Mouse (Mus musculus): ENCODE measurements around the gene Lrrc8c. TPM values are rescaled to one million over a fixed set of nuclear protein-coding genes. Genes with fewer than 3 reads are reported as not detected.

Gene Lrrc8c
- polyA plus RNA-seq (2016; fragmentation: Nextera tagmentation; extraction: Ambion mirVana), result 26.0 and 26.7 TPM in 2 replicates

DNA sequence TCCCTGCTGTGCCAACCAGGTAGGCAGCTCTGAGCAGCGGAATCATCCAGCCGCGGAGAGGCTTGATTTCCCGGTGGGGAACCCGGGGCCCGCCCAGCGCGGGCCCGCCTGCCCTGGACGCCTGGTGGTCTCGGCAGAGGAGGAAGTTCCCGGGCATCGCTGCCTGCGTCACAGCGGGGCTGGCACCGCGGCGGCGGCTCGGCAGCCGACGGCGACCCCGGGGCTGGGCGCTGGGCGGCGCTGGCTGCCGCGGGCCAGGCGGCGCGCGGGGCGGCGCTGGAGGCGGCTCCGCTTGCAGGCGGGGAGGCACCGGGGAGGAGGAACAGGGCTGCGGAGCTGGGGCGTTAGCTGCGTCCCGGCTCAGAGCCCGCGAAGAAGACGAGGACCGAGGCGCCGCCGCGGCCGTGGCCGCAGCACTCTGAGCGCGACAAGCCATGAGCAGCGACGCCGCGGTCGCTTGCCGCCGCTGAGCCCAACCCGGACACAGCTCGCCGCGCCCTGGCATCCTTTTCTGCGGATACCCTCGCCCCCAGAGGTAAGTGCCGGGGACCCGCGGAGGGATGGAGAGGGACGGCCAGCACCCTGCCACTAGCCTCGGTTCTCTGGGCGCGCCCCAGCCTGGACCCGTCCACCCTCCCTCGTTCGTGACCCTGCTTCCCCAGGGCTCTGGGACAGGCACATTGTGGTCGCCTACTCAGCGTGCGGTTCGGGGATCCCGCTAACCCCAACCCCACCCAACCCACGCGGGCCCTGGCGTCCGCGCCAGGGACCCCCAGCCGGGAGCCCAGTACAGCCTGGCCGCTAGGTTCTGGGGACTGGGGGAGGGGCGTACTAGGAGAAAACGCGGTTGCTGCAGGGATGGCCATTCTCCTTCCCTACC is at the start of gene Lrrc8c:
Gene Lrrc8c, plus strand, starts transcription at position 293 of the 880 bp plus-strand sequence.
- peak; percentile 91 for DNase-seq (ENCODE audit: low spot score)
- H3K9me3 ChIP-seq, result no peaks in the 10 kb centered on the region
- WGBS, result under 1% methylated on average over 79 of the region's 93 CpGs

DNA sequence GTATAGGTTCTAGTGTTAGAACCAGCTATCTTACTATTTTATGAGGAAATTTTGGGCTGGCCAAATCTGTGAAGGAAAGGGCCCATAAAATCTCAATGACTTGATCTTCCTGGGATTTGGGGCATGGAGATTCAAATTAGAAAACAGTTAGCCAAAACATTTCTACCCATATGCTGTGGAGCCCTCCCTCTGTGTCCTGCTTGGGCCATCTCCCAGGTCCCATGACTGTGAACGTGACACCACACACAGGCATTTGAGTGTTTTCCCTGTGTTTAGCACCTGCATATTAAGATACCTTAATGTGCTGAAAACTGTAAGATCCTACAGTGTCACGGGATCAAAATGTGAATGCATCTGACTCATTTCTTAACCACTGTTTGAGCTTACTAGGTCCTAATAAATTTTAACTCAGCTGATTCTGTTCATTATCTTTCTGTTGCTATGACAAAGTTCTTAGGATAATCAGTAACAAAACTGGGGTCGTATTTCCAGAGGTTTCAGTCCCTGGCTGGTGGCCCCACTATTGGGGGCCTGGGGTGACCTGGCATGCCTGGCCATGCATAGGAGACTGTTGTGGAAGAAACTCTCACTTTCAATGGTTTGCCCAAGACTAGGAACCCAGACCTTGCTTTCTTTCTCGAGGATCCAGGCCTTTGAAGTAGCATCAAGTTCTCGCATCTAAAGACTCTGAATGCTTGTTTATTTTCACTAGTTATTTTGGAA is 46.0 kb upstream of the Lrrc8c start:
- Histone ChIP-seq H3K27ac (no peak overlapping the region), H3K9me3 (no peaks in the 10 kb centered on the region), H3K36me3 (no peaks in the 10 kb centered on the region), H3K27me3 (ENCODE audit: insufficient read depth, poor library complexity, severe bottlenecking) (no peaks in the 10 kb centered on the region), H3K4me3 (no peak overlapping the region), H3K4me1 (no peaks in the 10 kb centered on the region)
- WGBS, result 66% methylated on average over 5 of the region's 5 CpGs
- peak; percentile 61 for DNase-seq (ENCODE audit: low spot score)

More for the DNA sequence above, at the start of gene Lrrc8c:
- H3K4me1 ChIP-seq, result peaks cover 62% of the 10 kb centered on the region
- peaks cover 7% of the 10 kb centered on the region; the same call in 1 of the 2 replicates for H3K36me3 ChIP-seq
- no peaks in the 10 kb centered on the region for H3K27me3 ChIP-seq (ENCODE audit: insufficient read depth, poor library complexity, severe bottlenecking)
- H3K4me3 ChIP-seq, result peak within 1 kb of the TSS; percentile 93
- peak within 1 kb of the TSS; percentile 98 for H3K27ac ChIP-seq

DNA sequence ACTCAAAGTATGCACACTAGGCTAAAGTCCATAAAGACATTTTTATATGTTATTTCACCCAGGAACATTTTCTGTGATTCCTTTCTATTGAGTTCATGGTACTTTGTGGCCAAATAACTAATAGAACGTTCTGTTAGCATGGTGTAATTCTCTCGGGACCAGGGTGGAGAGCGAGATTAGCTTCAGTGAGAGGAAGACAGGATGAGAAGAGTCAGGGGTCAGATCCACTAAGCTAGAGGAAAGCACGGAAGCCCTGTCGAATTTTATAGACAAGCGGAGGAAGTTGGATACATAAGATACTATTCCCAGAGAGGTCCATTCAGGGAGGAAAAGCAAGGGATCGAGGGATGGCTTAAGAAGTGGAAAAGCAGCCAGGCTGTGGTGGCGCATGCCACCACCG is 41.7 kb upstream of the Lrrc8c start:
- Histone ChIP-seq H3K27me3 (ENCODE audit: insufficient read depth, poor library complexity, severe bottlenecking) (no peaks in the 10 kb centered on the region), H3K4me1 (no peaks in the 10 kb centered on the region), H3K9me3 (no peaks in the 10 kb centered on the region), H3K4me3 (no peak overlapping the region), H3K36me3 (peaks cover 25% of the 10 kb centered on the region), H3K27ac (no peak overlapping the region)
- WGBS, result 84% methylated on average over 9 of the region's 9 CpGs
- DNase-seq (ENCODE audit: low spot score), result peak; percentile 62

DNA sequence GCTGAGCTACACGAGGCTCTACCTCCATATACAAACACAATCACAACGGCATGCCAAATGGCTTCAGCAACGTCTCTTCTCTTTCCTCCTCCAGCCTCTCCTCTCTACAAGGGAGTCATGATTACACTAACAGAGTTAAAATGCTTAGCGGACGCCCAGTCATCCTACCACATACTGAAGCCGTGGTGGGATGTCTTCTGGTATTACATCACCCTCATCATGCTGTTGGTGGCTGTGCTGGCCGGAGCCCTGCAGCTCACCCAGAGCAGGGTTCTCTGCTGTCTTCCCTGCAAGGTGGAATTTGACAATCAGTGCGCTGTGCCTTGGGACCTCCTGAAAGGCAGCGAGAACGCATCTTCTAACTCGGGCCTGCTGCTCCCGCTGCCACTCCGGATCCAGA is 39.5 kb upstream of the Lrrc8c start:
- Histone ChIP-seq H3K4me3 (no peak overlapping the region), H3K27ac (no peak overlapping the region), H3K9me3 (no peaks in the 10 kb centered on the region), H3K27me3 (ENCODE audit: insufficient read depth, poor library complexity, severe bottlenecking) (no peaks in the 10 kb centered on the region), H3K4me1 (no peaks in the 10 kb centered on the region), H3K36me3 (peaks cover 25% of the 10 kb centered on the region)
- WGBS, result 90% methylated on average over 13 of the region's 13 CpGs
- no peak for DNase-seq (ENCODE audit: low spot score)

DNA sequence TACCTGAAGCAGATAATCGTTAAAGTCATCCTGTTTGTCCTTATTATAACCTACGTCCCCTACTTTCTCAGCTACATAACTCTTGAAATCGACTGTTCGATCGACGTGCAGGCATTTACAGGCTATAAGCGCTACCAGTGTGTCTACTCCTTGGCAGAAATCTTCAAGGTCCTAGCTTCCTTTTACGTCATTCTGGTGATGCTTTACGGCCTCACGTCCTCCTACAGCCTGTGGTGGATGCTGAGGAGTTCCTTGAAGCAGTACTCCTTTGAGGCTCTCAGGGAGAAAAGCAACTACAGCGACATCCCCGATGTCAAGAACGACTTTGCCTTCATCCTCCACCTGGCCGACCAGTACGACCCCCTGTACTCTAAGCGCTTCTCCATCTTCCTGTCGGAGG is 38.6 kb upstream of the Lrrc8c start:
- no peak overlapping the region for H3K4me3 ChIP-seq
- no peaks in the 10 kb centered on the region for H3K4me1 ChIP-seq
- no peak overlapping the region for H3K27ac ChIP-seq
- WGBS, result 96% methylated on average over 17 of the region's 17 CpGs
- H3K27me3 ChIP-seq (ENCODE audit: insufficient read depth, poor library complexity, severe bottlenecking), result no peaks in the 10 kb centered on the region
- DNase-seq (ENCODE audit: low spot score), result no peak
- no peaks in the 10 kb centered on the region for H3K9me3 ChIP-seq
- peaks cover 25% of the 10 kb centered on the region for H3K36me3 ChIP-seq

DNA sequence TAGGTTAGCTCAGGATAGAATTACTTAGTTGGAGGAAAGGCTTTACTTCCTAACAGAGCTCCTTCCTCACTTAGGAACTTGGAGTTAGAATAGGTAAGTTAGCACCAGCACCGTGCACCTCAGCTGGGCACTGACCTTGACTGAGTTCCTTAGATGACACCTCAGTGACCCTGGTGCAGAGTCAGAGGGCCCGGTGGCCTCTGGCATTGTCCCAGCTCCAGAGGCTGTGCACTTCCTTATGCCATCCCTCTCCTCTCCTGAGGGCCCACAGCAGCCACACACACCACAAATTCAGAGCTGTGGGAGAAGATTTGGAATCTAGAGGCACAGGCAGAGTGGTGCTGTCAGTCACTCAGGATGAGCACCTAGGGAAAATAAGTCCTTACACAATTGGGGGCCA is 35.6 kb upstream of the Lrrc8c start:
- WGBS, result 75% methylated on average over 2 of the region's 2 CpGs
- no peaks in the 10 kb centered on the region for H3K9me3 ChIP-seq
- H3K4me3 ChIP-seq, result no peak overlapping the region
- no peak for DNase-seq (ENCODE audit: low spot score)
- no peak overlapping the region for H3K27ac ChIP-seq
- H3K36me3 ChIP-seq, result peaks cover 29% of the 10 kb centered on the region
- no peaks in the 10 kb centered on the region for H3K27me3 ChIP-seq (ENCODE audit: insufficient read depth, poor library complexity, severe bottlenecking)
- no peaks in the 10 kb centered on the region for H3K4me1 ChIP-seq

DNA sequence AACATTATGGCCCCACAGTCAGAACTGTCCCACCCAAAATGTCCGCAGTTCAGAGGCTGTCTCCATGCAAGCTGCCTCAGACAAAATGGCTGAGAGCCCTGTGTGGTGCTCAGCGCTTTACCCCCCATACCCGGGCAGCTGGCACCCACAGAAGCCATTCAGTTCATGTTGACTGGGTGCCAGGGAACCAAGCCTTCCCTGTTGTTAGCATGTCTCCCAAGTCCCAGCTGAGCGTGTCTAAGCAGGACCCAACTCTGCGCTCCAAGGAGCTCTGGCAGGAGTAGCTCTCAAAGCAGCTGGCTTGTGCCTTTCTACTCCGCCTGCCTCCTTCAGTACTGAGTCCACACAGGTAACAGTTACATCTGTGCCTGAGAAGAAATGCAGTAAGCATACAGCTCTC is 34.9 kb upstream of the Lrrc8c start:
- Histone ChIP-seq H3K4me3 (no peak overlapping the region), H3K4me1 (no peaks in the 10 kb centered on the region), H3K9me3 (no peaks in the 10 kb centered on the region), H3K36me3 (peaks cover 29% of the 10 kb centered on the region), H3K27me3 (ENCODE audit: insufficient read depth, poor library complexity, severe bottlenecking) (no peaks in the 10 kb centered on the region), H3K27ac (no peak overlapping the region)
- 86% methylated on average over 6 of the region's 6 CpGs for WGBS
- no peak for DNase-seq (ENCODE audit: low spot score)

DNA sequence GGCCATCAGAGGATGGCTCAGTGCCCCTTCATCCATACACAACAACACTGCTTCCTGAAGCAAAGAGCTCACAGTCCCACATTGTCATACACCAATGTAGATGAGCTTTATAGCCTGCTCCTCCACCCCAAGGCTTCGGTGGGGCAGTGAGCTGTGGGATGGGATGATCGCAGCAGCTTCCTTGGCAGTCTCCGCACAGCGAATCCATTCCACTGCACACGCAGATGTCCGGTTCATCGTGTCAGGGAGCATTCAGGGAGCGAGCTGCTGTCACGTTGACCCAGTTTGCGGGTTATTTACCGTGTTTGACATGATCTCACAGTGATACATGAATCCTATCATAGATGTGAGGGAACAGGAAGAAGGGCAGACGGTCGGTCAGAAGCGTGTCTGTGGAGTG is 34.3 kb upstream of the Lrrc8c start:
- H3K36me3 ChIP-seq, result peaks cover 25% of the 10 kb centered on the region
- DNase-seq (ENCODE audit: low spot score), result no peak
- WGBS, result 94% methylated on average over 14 of the region's 14 CpGs
- H3K27me3 ChIP-seq (ENCODE audit: insufficient read depth, poor library complexity, severe bottlenecking), result no peaks in the 10 kb centered on the region
- H3K9me3 ChIP-seq, result no peaks in the 10 kb centered on the region
- H3K27ac ChIP-seq, result no peak overlapping the region
- no peak overlapping the region for H3K4me3 ChIP-seq
- no peaks in the 10 kb centered on the region for H3K4me1 ChIP-seq

DNA sequence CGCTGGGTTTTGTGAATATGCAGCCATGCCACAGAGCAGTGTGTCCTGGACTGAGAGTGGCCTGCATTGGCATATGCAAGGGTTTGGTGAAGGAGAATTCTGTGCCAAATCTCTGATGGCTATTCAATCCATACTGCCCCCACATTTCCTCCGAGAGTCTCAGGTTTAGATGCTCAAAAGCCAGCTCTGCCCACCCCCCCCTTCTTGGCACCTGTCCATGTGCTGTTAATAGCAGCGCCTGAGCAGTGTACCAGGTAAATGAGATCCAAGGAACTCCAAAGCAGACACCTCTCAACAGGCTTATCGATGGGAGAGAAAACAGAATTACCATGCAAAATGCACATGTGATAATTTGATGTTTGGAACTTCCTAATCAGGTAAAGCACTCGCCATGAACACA is 29.0 kb upstream of the Lrrc8c start:
- Histone ChIP-seq H3K27ac (no peak overlapping the region), H3K27me3 (ENCODE audit: insufficient read depth, poor library complexity, severe bottlenecking) (peaks cover 3% of the 10 kb centered on the region; the same call in 1 of the 2 replicates), H3K4me1 (peaks cover 4% of the 10 kb centered on the region; the same call in 1 of the 2 replicates), H3K36me3 (peaks cover 4% of the 10 kb centered on the region; the same call in 1 of the 2 replicates), H3K4me3 (no peak overlapping the region), H3K9me3 (no peaks in the 10 kb centered on the region)
- DNase-seq (ENCODE audit: low spot score), result no peak
- WGBS, result 90% methylated on average over 5 of the region's 5 CpGs

DNA sequence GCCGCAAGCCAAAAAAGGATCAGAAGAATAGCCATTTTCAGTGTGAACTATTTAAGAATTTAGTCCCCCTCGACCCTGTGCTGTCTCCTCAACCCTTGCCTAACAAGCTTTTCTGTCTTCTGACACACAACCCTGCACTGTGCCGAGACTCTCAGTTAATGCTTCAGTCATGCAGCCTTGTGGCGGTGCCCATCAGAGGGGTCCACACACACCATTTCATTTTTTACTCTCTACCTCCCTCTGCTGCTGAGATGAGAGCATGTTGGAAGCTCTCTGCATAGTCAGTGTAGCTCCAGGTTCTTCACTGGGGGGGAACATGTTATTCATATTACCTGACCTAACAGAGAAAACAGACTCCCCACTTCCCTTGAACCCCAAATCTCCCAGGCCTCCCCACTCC is 27.8 kb upstream of the Lrrc8c start:
- 58% methylated on average over 4 of the region's 4 CpGs for WGBS
- peaks cover 3% of the 10 kb centered on the region; the same call in 1 of the 2 replicates for H3K27me3 ChIP-seq (ENCODE audit: insufficient read depth, poor library complexity, severe bottlenecking)

DNA sequence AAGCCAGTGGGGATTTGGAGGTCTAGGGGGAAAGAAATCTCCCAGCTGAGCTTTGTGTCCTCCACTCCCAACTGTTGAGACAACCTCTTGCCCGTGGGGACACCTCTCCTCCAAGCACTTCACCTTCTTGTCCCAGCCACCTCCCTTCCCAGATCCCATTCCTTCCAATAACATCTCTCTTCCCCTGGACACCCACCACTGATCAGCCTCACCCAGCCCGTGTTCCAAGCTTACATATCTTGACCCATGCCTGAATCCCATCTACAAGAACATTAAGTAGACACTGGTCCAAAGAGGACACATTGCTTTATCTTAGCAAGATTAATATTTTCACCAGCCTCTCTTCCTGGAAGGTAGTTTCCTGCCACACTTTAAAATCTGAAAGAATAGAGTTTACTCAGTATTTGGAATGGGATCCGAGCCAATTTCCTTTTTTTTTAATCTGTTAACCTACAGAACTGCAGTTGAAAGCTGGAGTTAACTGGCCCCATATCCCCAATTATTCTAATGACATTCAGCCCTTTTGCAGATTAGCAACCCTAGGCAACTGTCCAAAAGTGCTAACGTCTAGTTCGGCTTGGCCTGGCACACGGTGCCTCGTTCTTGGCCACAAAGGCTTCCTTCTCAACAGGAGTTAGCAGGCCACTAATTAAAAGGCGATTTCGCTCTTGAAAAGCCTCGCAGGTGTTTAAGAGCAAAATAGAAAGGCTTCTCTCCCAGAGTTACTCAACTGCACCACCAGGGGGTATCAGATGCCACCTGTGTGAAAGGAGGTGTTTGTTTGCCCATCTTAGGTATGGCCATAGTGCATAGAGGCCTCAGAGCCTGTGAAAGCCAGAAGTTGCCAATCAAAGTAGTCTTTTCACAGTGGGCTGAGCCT is 26.6 kb upstream of the Lrrc8c start:
- Histone ChIP-seq H3K4me1 (peaks cover 8% of the 10 kb centered on the region; the same call in 1 of the 2 replicates), H3K36me3 (no peaks in the 10 kb centered on the region), H3K27me3 (ENCODE audit: insufficient read depth, poor library complexity, severe bottlenecking) (peaks cover 3% of the 10 kb centered on the region; the same call in 1 of the 2 replicates), H3K4me3 (no peak overlapping the region), H3K27ac (no peak overlapping the region), H3K9me3 (no peaks in the 10 kb centered on the region)
- no peak for DNase-seq (ENCODE audit: low spot score)
- WGBS, result 47% methylated on average over 10 of the region's 10 CpGs

More for the DNA sequence above, 27.8 kb upstream of the Lrrc8c start:
- DNase-seq (ENCODE audit: low spot score), result no peak
- Histone ChIP-seq H3K27ac (no peak overlapping the region), H3K4me1 (peaks cover 4% of the 10 kb centered on the region; the same call in 1 of the 2 replicates), H3K36me3 (no peaks in the 10 kb centered on the region), H3K4me3 (no peak overlapping the region), H3K9me3 (no peaks in the 10 kb centered on the region)

DNA sequence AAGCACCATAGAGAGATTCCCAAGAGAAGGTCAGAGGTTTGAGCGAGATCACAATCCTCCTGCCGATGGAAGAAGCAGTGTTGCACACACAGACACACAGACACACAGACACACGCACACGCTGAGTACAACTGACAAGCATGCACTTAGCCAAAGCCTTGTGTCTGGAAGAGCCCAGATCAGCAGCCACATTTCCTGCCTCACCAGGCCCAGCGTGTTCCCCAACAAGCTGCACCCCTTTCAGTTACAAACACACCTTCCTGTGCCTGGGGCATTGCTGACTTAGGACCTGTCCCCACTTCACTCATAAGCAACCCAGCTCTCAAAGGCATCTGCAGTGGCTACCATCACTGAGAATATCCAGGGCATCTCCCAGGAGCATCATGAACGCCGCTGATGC is 25.8 kb upstream of the Lrrc8c start:
- 81% methylated on average over 7 of the region's 7 CpGs for WGBS
- no peaks in the 10 kb centered on the region for H3K36me3 ChIP-seq
- no peak for DNase-seq (ENCODE audit: low spot score)
- H3K27me3 ChIP-seq (ENCODE audit: insufficient read depth, poor library complexity, severe bottlenecking), result peaks cover 3% of the 10 kb centered on the region; the same call in 1 of the 2 replicates
- H3K27ac ChIP-seq, result no peak overlapping the region
- no peaks in the 10 kb centered on the region for H3K9me3 ChIP-seq
- H3K4me3 ChIP-seq, result no peak overlapping the region
- peaks cover 8% of the 10 kb centered on the region; the same call in 1 of the 2 replicates for H3K4me1 ChIP-seq

Measured in heart, embryonic 10.5 days (tissue).